Mouse (Mus musculus) central nervous system, embryonic 18 days (tissue): ENCODE results near the gene Ckmt1. TPM values are rescaled to one million over a fixed set of nuclear protein-coding genes. Genes with fewer than 3 reads are reported as not detected.

ENCODE experiments used
- polyA plus RNA-seq: library from polyadenylated mRNA; depleted of rRNA; stranded (reverse); fragments of >200 nt; gene quantifications from 2 replicates; pipeline ENCODE4 v1.2.3, GENCODE M21; 2012; rRNA removed

Gene Ckmt1
- 87.5 and 102 TPM in 2 replicates for polyA plus RNA-seq

DNA sequence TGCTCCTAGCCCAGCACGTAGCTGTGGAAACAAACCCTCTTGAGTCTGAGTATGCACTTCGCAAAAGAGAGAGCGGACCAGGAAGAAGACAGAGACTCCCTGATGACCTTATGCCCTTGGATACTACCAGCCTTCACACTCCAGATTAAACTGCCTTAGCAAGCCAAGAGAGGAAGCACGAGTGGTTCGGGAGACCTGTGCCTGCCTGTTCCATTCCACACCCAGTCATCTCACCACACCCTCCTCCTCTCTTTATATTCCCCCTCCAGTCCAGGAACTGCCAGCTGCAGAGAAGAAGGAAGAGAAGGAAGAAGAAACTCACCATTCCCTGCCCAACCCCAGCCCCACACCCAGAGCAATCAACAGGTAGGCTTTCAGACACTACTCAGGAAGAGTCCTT lies at the start of gene Ckmt1:
TSS of gene Ckmt1 (plus strand) at position 221 of the 400 bp plus-strand sequence.

DNA sequence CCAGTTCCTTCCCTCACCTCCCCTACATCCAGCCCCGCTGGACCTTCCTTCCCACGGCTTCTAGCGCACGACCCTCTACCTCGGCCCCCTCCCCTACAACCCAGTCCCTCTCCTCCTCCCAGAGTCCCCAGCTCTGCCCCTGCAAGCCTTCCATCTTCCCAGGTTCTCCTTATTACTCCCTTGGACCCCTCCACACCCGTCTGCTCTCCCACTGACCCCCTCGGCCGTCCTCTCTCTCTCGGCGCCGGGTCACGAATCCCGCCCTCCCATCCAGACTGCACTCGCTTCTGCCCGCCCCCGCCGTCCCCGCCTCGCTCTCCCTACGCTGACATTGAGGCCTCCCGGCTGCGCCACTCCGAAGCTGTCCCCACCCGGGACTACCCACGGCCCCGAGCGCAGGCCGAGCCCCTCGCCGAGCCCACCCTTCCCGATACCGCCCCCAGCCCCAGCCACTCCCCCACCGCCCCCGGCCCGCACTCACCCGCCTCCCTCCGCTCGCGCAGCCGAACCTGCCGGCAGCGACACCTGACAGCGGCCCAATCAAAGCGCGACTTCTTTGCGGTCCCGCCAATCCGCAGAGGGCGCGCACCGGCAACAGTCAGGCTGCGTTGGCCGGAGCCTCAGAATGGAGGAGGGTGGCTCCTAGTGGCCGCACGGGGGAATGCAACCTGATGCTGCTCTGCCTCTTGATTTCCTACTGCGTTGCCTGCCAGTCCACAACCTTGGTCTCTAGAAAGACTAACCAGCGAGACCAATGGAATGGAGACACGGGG lies 2.5 kb upstream of the Ckmt1 start, which contains the start of gene Ppip5k1:
TSS of gene Ppip5k1 (minus strand) at position 577 of the 773 bp plus-strand sequence.

DNA sequence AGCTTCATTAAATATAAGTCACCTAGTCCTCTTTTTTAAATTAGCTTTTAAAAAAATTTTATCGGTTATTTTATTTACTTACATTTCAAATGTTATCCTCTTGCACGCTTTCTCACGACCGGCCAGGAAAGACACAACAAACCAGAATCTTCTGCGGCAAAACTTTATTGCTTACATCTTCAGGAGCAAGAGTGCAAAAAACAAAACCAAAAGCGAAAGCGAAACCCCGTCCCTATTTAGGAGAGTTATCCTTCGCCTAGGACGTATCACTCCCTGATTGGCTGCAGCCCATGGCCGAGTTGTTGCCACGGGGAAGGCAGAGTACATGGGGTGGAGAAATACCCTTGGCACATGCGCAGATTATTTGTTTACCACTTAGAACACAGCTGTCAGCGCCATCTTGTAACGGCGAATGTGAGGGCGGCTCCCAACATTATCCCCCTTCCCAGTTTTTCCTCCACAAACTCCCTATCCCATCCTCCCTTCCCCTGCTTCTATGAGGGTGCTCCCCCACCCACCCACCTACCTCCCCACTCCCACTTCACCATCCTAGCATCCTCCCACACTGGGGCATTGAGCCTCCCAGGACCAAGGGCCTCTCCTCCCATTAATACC lies 29.6 kb downstream of the Ckmt1 start, which contains the start of gene Strc:
TSS of gene Strc (minus strand) at position 208 of the 615 bp plus-strand sequence.

Other genes with a start within 250 kb of the Ckmt1 start
- 0.08 and 0.10 TPM in 2 replicates for gene Tgm7, start 247.9 kb upstream of the Ckmt1 start, polyA plus RNA-seq
- gene Adal, start 217.3 kb upstream of the Ckmt1 start, polyA plus RNA-seq, result 24.2 and 26.3 TPM in 2 replicates
- gene Lcmt2, start 217.1 kb upstream of the Ckmt1 start, polyA plus RNA-seq, result 8.4 and 9.6 TPM in 2 replicates
- gene Tubgcp4, start 187.1 kb upstream of the Ckmt1 start, polyA plus RNA-seq, result 45.6 and 47.1 TPM in 2 replicates
- gene Zscan29, start 186.6 kb upstream of the Ckmt1 start, polyA plus RNA-seq, result 3.9 and 4.2 TPM in 2 replicates
- 137 and 139 TPM in 2 replicates for gene Trp53bp1, start 86.3 kb upstream of the Ckmt1 start, polyA plus RNA-seq
- 24.9 and 26.8 TPM in 2 replicates for gene Map1a, start 68.1 kb upstream of the Ckmt1 start, polyA plus RNA-seq
- 27.2 and 30.6 TPM in 2 replicates for gene Ppip5k1, start 2.3 kb upstream of the Ckmt1 start, polyA plus RNA-seq
- gene Strc, start 29.5 kb downstream of the Ckmt1 start, polyA plus RNA-seq, result 0.03 TPM in 2 replicates
- 128 and 143 TPM in 2 replicates for gene Pdia3, start 56.1 kb downstream of the Ckmt1 start, polyA plus RNA-seq
- 6.6 and 7.4 TPM in 2 replicates for gene Catsper2, start 56.1 kb downstream of the Ckmt1 start, polyA plus RNA-seq
- gene Ell3, start 86.6 kb downstream of the Ckmt1 start, polyA plus RNA-seq, result 0.24 and 0.28 TPM in 2 replicates
- gene Serf2, start 91.5 kb downstream of the Ckmt1 start, polyA plus RNA-seq, result 306 TPM in 2 replicates
- 33.0 and 33.8 TPM in 2 replicates for gene Hypk, start 95.6 kb downstream of the Ckmt1 start, polyA plus RNA-seq
- gene Serinc4, start 99.1 kb downstream of the Ckmt1 start, polyA plus RNA-seq, result 5.2 and 5.4 TPM in 2 replicates
- gene Mfap1b, start 116.4 kb downstream of the Ckmt1 start, polyA plus RNA-seq, result 23.4 and 25.3 TPM in 2 replicates
- 14.5 and 14.6 TPM in 2 replicates for gene Mfap1a, start 149.0 kb downstream of the Ckmt1 start, polyA plus RNA-seq
- gene Wdr76, start 149.0 kb downstream of the Ckmt1 start, polyA plus RNA-seq, result 4.5 and 5.0 TPM in 2 replicates